Mouse (Mus musculus): Measurements from ENCODE around the gene Olfr694. TPM values are rescaled to one million over a fixed set of nuclear protein-coding genes. Genes with fewer than 3 reads are reported as not detected.

Olfr694 gene
- polyA plus RNA-seq, 1 experiment from 2014 or later, result not detected

Other genes starting within 250 kb of the Olfr694 start
- not detected in 2 replicates for gene Olfr693, start 11.2 kb downstream of the Olfr694 start, polyA plus RNA-seq (2015; fragmentation: Nextera tagmentation; extraction: Ambion mirVana)
- gene Olfr695, start 24.6 kb upstream of the Olfr694 start, polyA plus RNA-seq (2015; fragmentation: Nextera tagmentation; extraction: Ambion mirVana), result not detected in 2 replicates
- gene Olfr697, start 50.6 kb upstream of the Olfr694 start, polyA plus RNA-seq (2015; fragmentation: Nextera tagmentation; extraction: Ambion mirVana), result not detected in 2 replicates
- gene Olfr698, start 63.6 kb upstream of the Olfr694 start, polyA plus RNA-seq (2015; fragmentation: Nextera tagmentation; extraction: Ambion mirVana), result not detected in 2 replicates
- not detected in 2 replicates for gene Olfr699, start 101.4 kb upstream of the Olfr694 start, polyA plus RNA-seq (2015; fragmentation: Nextera tagmentation; extraction: Ambion mirVana)
- gene Olfr700, start 117.0 kb upstream of the Olfr694 start, polyA plus RNA-seq (2015; fragmentation: Nextera tagmentation; extraction: Ambion mirVana), result not detected in 2 replicates
- gene Olfr701, start 122.3 kb upstream of the Olfr694 start, polyA plus RNA-seq (2015; fragmentation: Nextera tagmentation; extraction: Ambion mirVana), result not detected in 2 replicates
- gene Olfr702, start 142.1 kb upstream of the Olfr694 start, polyA plus RNA-seq (2015; fragmentation: Nextera tagmentation; extraction: Ambion mirVana), result not detected in 2 replicates
- gene Olfr703, start 151.5 kb upstream of the Olfr694 start, polyA plus RNA-seq (2015; fragmentation: Nextera tagmentation; extraction: Ambion mirVana), result not detected in 2 replicates
- gene Olfr704, start 171.4 kb upstream of the Olfr694 start, polyA plus RNA-seq (2015; fragmentation: Nextera tagmentation; extraction: Ambion mirVana), result not detected in 2 replicates
- gene Olfr705, start 185.1 kb upstream of the Olfr694 start, polyA plus RNA-seq (2015; fragmentation: Nextera tagmentation; extraction: Ambion mirVana), result not detected in 2 replicates
- gene Olfr706, start 196.3 kb upstream of the Olfr694 start, polyA plus RNA-seq (2015; fragmentation: Nextera tagmentation; extraction: Ambion mirVana), result not detected in 2 replicates
- not detected in 2 replicates for gene Olfr707, start 209.4 kb upstream of the Olfr694 start, polyA plus RNA-seq (2015; fragmentation: Nextera tagmentation; extraction: Ambion mirVana)
- not detected in 2 replicates for gene Olfr1532-ps1, start 216.2 kb upstream of the Olfr694 start, polyA plus RNA-seq (2015; fragmentation: Nextera tagmentation; extraction: Ambion mirVana)
- gene Olfr709-ps1, start 240.4 kb upstream of the Olfr694 start, polyA plus RNA-seq (2015; fragmentation: Nextera tagmentation; extraction: Ambion mirVana), result not detected in 2 replicates

Measured in lung, embryonic 16.5 days (tissue).